Mouse (Mus musculus) liver, embryonic 16.5 days (tissue): ENCODE measurements around the gene Spib. TPM values are rescaled to one million over a fixed set of nuclear protein-coding genes. Genes with fewer than 3 reads are reported as not detected.

Experiments used
- ATAC-seq: fragments of 200-750 bp; cut with Nextera tagmentation; 2 replicates; pipeline ENCODE4 v1.8.0; 2017; ENCODE audit warnings: low read depth, mild to moderate bottlenecking, moderate number of reproducible peaks, moderate library complexity
- H3K27ac ChIP-seq: fragments of 300-500 bp; sonication (generic); 2 replicates; pipeline ENCODE4 v1.5.1; 2014; ENCODE audit warnings: mild to moderate bottlenecking, low read length
- H3K27me3 ChIP-seq: fragments of 300-500 bp; sonication (generic); 2 replicates; pipeline ENCODE4 v1.6.1; 2014; ENCODE audit warnings: low read depth, low read length, mixed read lengths; ENCODE audit not compliant: control insufficient read depth, insufficient read depth
- H3K36me3 ChIP-seq: fragments of 300-500 bp; sonication (generic); 2 replicates; pipeline ENCODE4 v1.6.1; 2014; ENCODE audit warnings: mild to moderate bottlenecking; ENCODE audit not compliant: control insufficient read depth, insufficient read depth
- H3K4me1 ChIP-seq: fragments of 300-500 bp; sonication (generic); 2 replicates; pipeline ENCODE4 v1.6.1; 2014; ENCODE audit warnings: low read depth, low read length, mixed read lengths; ENCODE audit not compliant: control insufficient read depth
- H3K4me2 ChIP-seq: fragments of 300-500 bp; sonication (generic); 2 replicates; pipeline ENCODE4 v1.6.1; 2014; ENCODE audit warnings: low read depth, low read length, mixed read lengths
- H3K4me3 ChIP-seq: fragments of 300-500 bp; sonication (generic); 2 replicates; pipeline ENCODE4 v1.5.1; 2014; ENCODE audit warnings: low read depth, mild to moderate bottlenecking, low read length
- H3K9ac ChIP-seq: fragments of 300-500 bp; sonication (generic); 2 replicates; pipeline ENCODE4 v1.6.1; 2014; ENCODE audit warnings: low read depth, low read length
- H3K9me3 ChIP-seq: fragments of 300-500 bp; sonication (generic); replicated peaks from 2 replicates; pipeline ENCODE4 v1.6.1; 2016; ENCODE audit warnings: low read length; ENCODE audit not compliant: control insufficient read depth
- WGBS: fragments of 180-500 bp; shearing (Covaris S2); extraction: QIAGEN DNeasy Blood & Tissue Kit; methylation state at CpG from one replicate; pipeline ENCODE4 v1.1.7; 2014; ENCODE audit not compliant: insufficient replicate concordance; 5-methylcytosine and 5-hydroxymethylcytosine counted together
- polyA plus RNA-seq: library from polyadenylated mRNA; unstranded; fragments of >200 nt; fragmentation: Nextera tagmentation; extraction: Ambion mirVana; gene quantifications from 2 replicates; pipeline ENCODE4 v1.2.1, GENCODE M21; 2015

Spib gene
- polyA plus RNA-seq: 1.5 and 2.0 TPM in 2 replicates

- 76% methylated on average over 4 of the region's 4 CpGs for WGBS
- Histone ChIP-seq H3K4me2 (no peak within 1 kb of the TSS), H3K9me3 (no peaks in the 10 kb centered on the region)
Observed at GRCm38 (mm10) chr7:44531946-44532732, at the start of gene Spib. Spib (minus strand) TSS chr7:44532071.

GRCm38 (mm10) chr7:44581637-44582036 lies 49.8 kb upstream of the Spib start:
- peaks cover 19% of the 10 kb centered on the region for H3K27me3 ChIP-seq
- H3K36me3 ChIP-seq: no peaks in the 10 kb centered on the region
- H3K27ac ChIP-seq: no peak overlapping the region
- no peak for ATAC-seq
- no peaks in the 10 kb centered on the region for H3K9me3 ChIP-seq
- H3K4me1 ChIP-seq: no peaks in the 10 kb centered on the region
- no peak overlapping the region for H3K4me3 ChIP-seq
- H3K4me2 ChIP-seq: no peak overlapping the region
- H3K9ac ChIP-seq: no peak overlapping the region
- WGBS: 42% methylated on average over 6 of the region's 6 CpGs

More at GRCm38 (mm10) chr7:44531946-44532732, at the start of gene Spib:
- Histone ChIP-seq H3K27ac (no peak within 1 kb of the TSS), H3K4me1 (peaks cover 9% of the 10 kb centered on the region), H3K4me3 (no peak within 1 kb of the TSS), H3K9ac (no peak within 1 kb of the TSS), H3K36me3 (peaks cover 15% of the 10 kb centered on the region), H3K27me3 (peaks cover 4% of the 10 kb centered on the region; the same call in 1 of the 2 replicates)
- no peak for ATAC-seq

- Histone ChIP-seq H3K36me3 (no peaks in the 10 kb centered on the region), H3K27ac (no peak overlapping the region), H3K27me3 (no peaks in the 10 kb centered on the region; the same call in 1 of the 2 replicates), H3K4me3 (no peak overlapping the region), H3K4me1 (no peaks in the 10 kb centered on the region), H3K9ac (no peak overlapping the region), H3K9me3 (no peaks in the 10 kb centered on the region), H3K4me2 (no peak overlapping the region)
- WGBS: 38% methylated on average over 5 of the region's 5 CpGs
- ATAC-seq: no peak
Observed at GRCm38 (mm10) chr7:44576333-44576844, 44.5 kb upstream of the Spib start.

GRCm38 (mm10) chr7:44572956-44573484 lies 41.1 kb upstream of the Spib start:
- H3K4me3 ChIP-seq: no peak overlapping the region; the same call in 1 of the 2 replicates
- H3K9ac ChIP-seq: no peak overlapping the region
- no peaks in the 10 kb centered on the region for H3K9me3 ChIP-seq
- no peak for ATAC-seq
- H3K4me2 ChIP-seq: 0 out of 2 replicates have a peak overlapping the region, but pooled peaks have one; percentile 4
- WGBS: 51% methylated on average over 5 of the region's 5 CpGs
- no peaks in the 10 kb centered on the region for H3K36me3 ChIP-seq
- no peak overlapping the region for H3K27ac ChIP-seq
- H3K4me1 ChIP-seq: no peaks in the 10 kb centered on the region
- H3K27me3 ChIP-seq: no peaks in the 10 kb centered on the region

- H3K27ac ChIP-seq: no peak within 1 kb of the TSS
- H3K4me2 ChIP-seq: 0 out of 2 replicates have a peak within 1 kb of the TSS, but pooled peaks have one; percentile 4
- H3K4me1 ChIP-seq: no peaks in the 10 kb centered on the region
- ATAC-seq: peak; percentile 43
- H3K27me3 ChIP-seq: no peaks in the 10 kb centered on the region
- peak within 1 kb of the TSS; percentile 5; the same call in 1 of the 2 replicates for H3K4me3 ChIP-seq
- 20% methylated on average over 7 of the region's 7 CpGs for WGBS
- no peaks in the 10 kb centered on the region for H3K36me3 ChIP-seq
- H3K9ac ChIP-seq: no peak within 1 kb of the TSS
- no peaks in the 10 kb centered on the region for H3K9me3 ChIP-seq
Observed at GRCm38 (mm10) chr7:44572213-44572701, 40.4 kb upstream of the Spib start, which contains the start of gene Napsa. Napsa (plus strand) TSS chr7:44572380.

GRCm38 (mm10) chr7:44571811-44572210 lies 39.9 kb upstream of the Spib start:
- no peaks in the 10 kb centered on the region for H3K27me3 ChIP-seq
- 64% methylated on average over 4 of the region's 4 CpGs for WGBS
- H3K27ac ChIP-seq: no peak overlapping the region
- no peak overlapping the region for H3K4me2 ChIP-seq
- H3K36me3 ChIP-seq: no peaks in the 10 kb centered on the region
- no peaks in the 10 kb centered on the region for H3K4me1 ChIP-seq
- no peak overlapping the region for H3K9ac ChIP-seq
- no peaks in the 10 kb centered on the region for H3K9me3 ChIP-seq
- no peak overlapping the region for H3K4me3 ChIP-seq
- 0 out of 2 replicates have a peak, but pooled peaks have one; percentile 9 for ATAC-seq

- Histone ChIP-seq H3K4me1 (no peaks in the 10 kb centered on the region), H3K27me3 (no peaks in the 10 kb centered on the region), H3K27ac (no peak overlapping the region), H3K4me3 (no peak overlapping the region), H3K9me3 (no peaks in the 10 kb centered on the region), H3K36me3 (no peaks in the 10 kb centered on the region), H3K4me2 (no peak overlapping the region), H3K9ac (no peak overlapping the region)
- WGBS: 64% methylated on average over 6 of the region's 6 CpGs
- ATAC-seq: no peak
Observed at GRCm38 (mm10) chr7:44570989-44571388, 39.1 kb upstream of the Spib start.

- WGBS: 58% methylated on average over 9 of the region's 9 CpGs
- ATAC-seq: no peak
- H3K4me3 ChIP-seq: no peak overlapping the region
- H3K4me1 ChIP-seq: no peaks in the 10 kb centered on the region
- no peak overlapping the region for H3K4me2 ChIP-seq
- no peak overlapping the region for H3K9ac ChIP-seq
- H3K27ac ChIP-seq: no peak overlapping the region
- H3K27me3 ChIP-seq: no peaks in the 10 kb centered on the region
- H3K36me3 ChIP-seq: no peaks in the 10 kb centered on the region
- no peaks in the 10 kb centered on the region for H3K9me3 ChIP-seq
Observed at GRCm38 (mm10) chr7:44568803-44569202, 36.9 kb upstream of the Spib start.

GRCm38 (mm10) chr7:44565414-44565813 lies 33.5 kb upstream of the Spib start:
- WGBS: 38% methylated on average over 6 of the region's 6 CpGs
- no peak overlapping the region for H3K27ac ChIP-seq
- no peaks in the 10 kb centered on the region for H3K4me1 ChIP-seq
- no peaks in the 10 kb centered on the region for H3K9me3 ChIP-seq
- H3K4me2 ChIP-seq: no peak overlapping the region
- no peaks in the 10 kb centered on the region for H3K36me3 ChIP-seq
- ATAC-seq: no peak
- no peaks in the 10 kb centered on the region for H3K27me3 ChIP-seq
- no peak overlapping the region for H3K9ac ChIP-seq
- no peak overlapping the region for H3K4me3 ChIP-seq
